Mouse (Mus musculus) intestine, embryonic 16.5 days (tissue): ENCODE data around the gene Mff. TPM values are rescaled to one million over a fixed set of nuclear protein-coding genes. Genes with fewer than 3 reads are reported as not detected.

Source experiments
- ATAC-seq: fragments of 200-750 bp; cut with Nextera tagmentation; 2 replicates; pipeline ENCODE4 v1.8.0; 2017; ENCODE audit warnings: moderate TSS enrichment, moderate library complexity
- H3K27ac ChIP-seq: fragments of 300-500 bp; sonication (generic); 2 replicates; pipeline ENCODE4 v1.5.1; 2014; ENCODE audit warnings: mild to moderate bottlenecking, low read length
- H3K27me3 ChIP-seq: fragments of 300-500 bp; sonication (generic); replicated peaks from 2 replicates; pipeline ENCODE4 v1.6.1; 2014; ENCODE audit warnings: low read length, control low read depth, mixed read lengths; ENCODE audit not compliant: control insufficient read depth, insufficient read depth
- H3K36me3 ChIP-seq: fragments of 300-500 bp; sonication (generic); 2 replicates; pipeline ENCODE4 v1.6.1; 2014; ENCODE audit warnings: low read length, control low read depth; ENCODE audit not compliant: control insufficient read depth, insufficient read depth
- H3K4me1 ChIP-seq: fragments of 300-500 bp; sonication (generic); 2 replicates; pipeline ENCODE4 v1.6.1; 2014; ENCODE audit warnings: low read length, control low read depth, mixed read lengths; ENCODE audit not compliant: control insufficient read depth, insufficient read depth
- H3K4me2 ChIP-seq: fragments of 300-500 bp; sonication (generic); 2 replicates; pipeline ENCODE4 v1.6.1; 2014; ENCODE audit warnings: low read depth, low read length, control low read depth
- H3K4me3 ChIP-seq: fragments of 300-500 bp; sonication (generic); 2 replicates; pipeline ENCODE4 v1.5.1; 2014; ENCODE audit warnings: mild to moderate bottlenecking, low read length
- H3K9ac ChIP-seq: fragments of 300-500 bp; sonication (generic); 2 replicates; pipeline ENCODE4 v1.6.1; 2014; ENCODE audit warnings: low read depth, low read length
- H3K9me3 ChIP-seq: fragments of 300-500 bp; sonication (generic); 2 replicates; pipeline ENCODE4 v1.6.1; 2016; ENCODE audit warnings: low read length, control low read depth; ENCODE audit not compliant: control insufficient read depth
- WGBS: fragments of 180-500 bp; shearing (Covaris S2); extraction: QIAGEN DNeasy Blood & Tissue Kit; methylation state at CpG from one replicate; pipeline ENCODE4 v1.1.7; 2014; 5-methylcytosine and 5-hydroxymethylcytosine counted together
- polyA plus RNA-seq: library from polyadenylated mRNA; unstranded; fragments of >200 nt; fragmentation: Nextera tagmentation; extraction: Ambion mirVana; gene quantifications from 2 replicates; pipeline ENCODE4 v1.2.1, GENCODE M21; 2015

Gene Mff
- polyA plus RNA-seq: 166 and 173 TPM in 2 replicates

GRCm38 (mm10) chr1:82724339-82725025 is at the start of gene Mff:
Mff (plus strand) TSS chr1:82724890.
- no peaks in the 10 kb centered on the region for H3K36me3 ChIP-seq
- peak within 1 kb of the TSS; percentile 97 for H3K9ac ChIP-seq
- H3K27ac ChIP-seq: peak within 1 kb of the TSS; percentile 77; the same call in 1 of the 2 replicates
- H3K27me3 ChIP-seq: no peaks in the 10 kb centered on the region
- H3K9me3 ChIP-seq: no peaks in the 10 kb centered on the region
- H3K4me2 ChIP-seq: peak within 1 kb of the TSS; percentile 95
- 10% methylated on average over 38 of the region's 38 CpGs for WGBS
- H3K4me1 ChIP-seq: peaks cover 8% of the 10 kb centered on the region
- peak; percentile 99 for ATAC-seq
- H3K4me3 ChIP-seq: peak within 1 kb of the TSS; percentile 95

- H3K4me1 ChIP-seq: no peaks in the 10 kb centered on the region
- H3K9me3 ChIP-seq: no peaks in the 10 kb centered on the region
- no peak overlapping the region for H3K4me2 ChIP-seq
- H3K4me3 ChIP-seq: no peak overlapping the region
- H3K27ac ChIP-seq: no peak overlapping the region
- WGBS: 78% methylated on average over 5 of the region's 5 CpGs
- no peaks in the 10 kb centered on the region for H3K36me3 ChIP-seq
- no peaks in the 10 kb centered on the region for H3K27me3 ChIP-seq
- H3K9ac ChIP-seq: no peak overlapping the region
- no peak for ATAC-seq
Observed at GRCm38 (mm10) chr1:82686328-82686727, 38.4 kb upstream of the Mff start.

GRCm38 (mm10) chr1:82686866-82687265 is 37.8 kb upstream of the Mff start:
- H3K27me3 ChIP-seq: no peaks in the 10 kb centered on the region
- H3K36me3 ChIP-seq: no peaks in the 10 kb centered on the region
- H3K9me3 ChIP-seq: no peaks in the 10 kb centered on the region
- WGBS: 82% methylated on average over 2 of the region's 2 CpGs
- H3K9ac ChIP-seq: no peak overlapping the region
- ATAC-seq: no peak
- H3K4me2 ChIP-seq: no peak overlapping the region
- H3K4me1 ChIP-seq: no peaks in the 10 kb centered on the region
- no peak overlapping the region for H3K27ac ChIP-seq
- no peak overlapping the region for H3K4me3 ChIP-seq

- 80% methylated on average over 6 of the region's 6 CpGs for WGBS
- H3K4me1 ChIP-seq: no peaks in the 10 kb centered on the region
- H3K9ac ChIP-seq: no peak overlapping the region
- H3K4me3 ChIP-seq: no peak overlapping the region
- H3K9me3 ChIP-seq: no peaks in the 10 kb centered on the region
- ATAC-seq: no peak
- H3K27ac ChIP-seq: no peak overlapping the region
- no peaks in the 10 kb centered on the region for H3K36me3 ChIP-seq
- H3K4me2 ChIP-seq: no peak overlapping the region
- no peaks in the 10 kb centered on the region for H3K27me3 ChIP-seq
Observed at GRCm38 (mm10) chr1:82687931-82688330, 36.8 kb upstream of the Mff start.

- Histone ChIP-seq H3K4me2 (no peak overlapping the region), H3K9ac (no peak overlapping the region), H3K27me3 (no peaks in the 10 kb centered on the region), H3K9me3 (no peaks in the 10 kb centered on the region), H3K4me3 (no peak overlapping the region), H3K4me1 (no peaks in the 10 kb centered on the region), H3K36me3 (no peaks in the 10 kb centered on the region), H3K27ac (no peak overlapping the region)
- no peak for ATAC-seq
- WGBS: 54% methylated on average over 3 of the region's 3 CpGs
Observed at GRCm38 (mm10) chr1:82695915-82696314, 28.8 kb upstream of the Mff start.

GRCm38 (mm10) chr1:82717816-82718512 is 6.7 kb upstream of the Mff start:
- ATAC-seq: no peak
- H3K4me2 ChIP-seq: no peak overlapping the region
- H3K4me1 ChIP-seq: no peaks in the 10 kb centered on the region
- H3K36me3 ChIP-seq: no peaks in the 10 kb centered on the region
- no peak overlapping the region for H3K9ac ChIP-seq
- H3K9me3 ChIP-seq: no peaks in the 10 kb centered on the region
- H3K4me3 ChIP-seq: no peak overlapping the region
- H3K27ac ChIP-seq: no peak overlapping the region
- no peaks in the 10 kb centered on the region for H3K27me3 ChIP-seq
- 67% methylated on average over 9 of the region's 9 CpGs for WGBS

- Histone ChIP-seq H3K27ac (peak overlapping the region; percentile 77; the same call in 1 of the 2 replicates), H3K27me3 (no peaks in the 10 kb centered on the region), H3K9me3 (no peaks in the 10 kb centered on the region), H3K9ac (peak overlapping the region; percentile 97), H3K4me1 (peaks cover 8% of the 10 kb centered on the region), H3K4me2 (peak overlapping the region; percentile 95), H3K4me3 (peak overlapping the region; percentile 95), H3K36me3 (no peaks in the 10 kb centered on the region)
- peak; percentile 99 for ATAC-seq
- WGBS: 2% methylated on average over 37 of the region's 37 CpGs
Observed at GRCm38 (mm10) chr1:82725026-82725874, 560 bp downstream of the Mff start.

- H3K36me3 ChIP-seq: no peaks in the 10 kb centered on the region
- 49% methylated on average over 4 of the region's 4 CpGs for WGBS
- peaks cover 8% of the 10 kb centered on the region for H3K4me1 ChIP-seq
- H3K9me3 ChIP-seq: no peaks in the 10 kb centered on the region
- H3K9ac ChIP-seq: peak overlapping the region; percentile 97; the same call in 1 of the 2 replicates
- no peak for ATAC-seq
- no peak overlapping the region for H3K27ac ChIP-seq
- H3K4me3 ChIP-seq: peak overlapping the region; percentile 95
- H3K27me3 ChIP-seq: no peaks in the 10 kb centered on the region
- H3K4me2 ChIP-seq: peak overlapping the region; percentile 95
Observed at GRCm38 (mm10) chr1:82725875-82726185, 1.1 kb downstream of the Mff start.

- Histone ChIP-seq H3K4me3 (no peak overlapping the region), H3K9ac (no peak overlapping the region), H3K27me3 (no peaks in the 10 kb centered on the region), H3K4me1 (peaks cover 8% of the 10 kb centered on the region), H3K36me3 (no peaks in the 10 kb centered on the region; the same call in 1 of the 2 replicates), H3K9me3 (no peaks in the 10 kb centered on the region), H3K27ac (no peak overlapping the region), H3K4me2 (no peak overlapping the region)
- no peak for ATAC-seq
- WGBS: 88% methylated on average over 5 of the region's 5 CpGs
Observed at GRCm38 (mm10) chr1:82726482-82726881, 1.8 kb downstream of the Mff start.
